23 mouse cellular contexts compared by ENCODE assay signal in genomic region chr9:57980570-57980969, GRCm38 (mm10). TPM values are rescaled to one million over a fixed set of nuclear protein-coding genes. Genes with fewer than 3 reads are reported as not detected.
A peak's percentile ranks its signal among the peaks of the same experiment; 100 is the strongest.
DNase-seq lines count a peak whose midpoint lies in the region; ATAC-seq and TF ChIP-seq lines count a peak whose summit lies in the region.
"Had no signal": no experiment of that assay in that cellular context is flagged by ENCODE, and none has a peak within 500 bp of the region (broad histone marks: within the 10 kb centered on the region; RNA-seq: fewer than 3 reads in every experiment).

No protein-coding gene starts in this region.

- no peak overlapping the region for H3K4me2 ChIP-seq in midbrain, embryonic 11.5 days
- H3K4me2 ChIP-seq: forebrain, embryonic 13.5 days; hindbrain, embryonic 14.5 days; limb, embryonic 13.5 days; liver, embryonic 11.5 days had no signal

- TF ChIP-seq CTCF in spleen, adult 2 months (IDR thresholded peaks at IDR 0.05; ENCODE audit: extremely low read depth, insufficient read depth, insufficient read length, insufficient replicate concordance), result no peak

- peaks cover 20% of the 10 kb centered on the region; the same call in 1 of the 2 replicates for H3K4me1 ChIP-seq in spleen, adult 2 months (ENCODE audit: control insufficient read depth, insufficient read depth, insufficient read length)
- no peaks in the 10 kb centered on the region for H3K4me1 ChIP-seq in midbrain, embryonic 11.5 days (ENCODE audit: control insufficient read depth, insufficient read depth, low read length)
- H3K4me1 ChIP-seq: forebrain, embryonic 13.5 days; limb, embryonic 13.5 days had no signal

- 26% methylated on average over 10 of the region's 10 CpGs for WGBS in spleen, adult 2 months
- WGBS in midbrain, embryonic 11.5 days, result 83% methylated on average over 10 of the region's 10 CpGs

- peak; percentile 92 for ATAC-seq in common myeloid progenitor, adult 5-6 weeks (replicated peaks; ENCODE audit: low read depth, poor library complexity, severe bottlenecking)
- ATAC-seq in monocyte, adult 5-6 weeks (replicated peaks; ENCODE audit: insufficient number of reproducible peaks, low FRiP score, low TSS enrichment, poor library complexity, severe bottlenecking), result peak; percentile 60; the same call in 1 of the 2 replicates
- ATAC-seq in midbrain, embryonic 11.5 days (ENCODE audit: low FRiP score), result no peak
- ATAC-seq: forebrain, embryonic 13.5 days had no signal

- no peak overlapping the region for H3K9ac ChIP-seq in midbrain, embryonic 11.5 days (ENCODE audit: low read length)
- H3K9ac ChIP-seq: forebrain, embryonic 13.5 days; hindbrain, embryonic 14.5 days; limb, embryonic 13.5 days had no signal

- no peaks in the 10 kb centered on the region for H3K36me3 ChIP-seq in spleen, adult 2 months (ENCODE audit: control insufficient read depth, insufficient read depth, low read length)
- no peaks in the 10 kb centered on the region for H3K36me3 ChIP-seq in midbrain, embryonic 11.5 days (ENCODE audit: control insufficient read depth, insufficient read depth, low read length)
- H3K36me3 ChIP-seq: heart, embryonic 10.5 days; limb, embryonic 13.5 days had no signal

- no peak for DNase-seq in spleen, adult 2 months (ENCODE audit: low read depth in 1 of 2, low spot score in 2 of 2)
- no peak for DNase-seq in spleen, postnatal 14 days (ENCODE audit: low spot score in 2 of 2)
- DNase-seq in thymus, postnatal 25 days, result peak; percentile 55
- no peak for DNase-seq in kidney, postnatal 25 days
- no peak for DNase-seq in heart, postnatal 36 days
- no peak for DNase-seq in midbrain, embryonic 11.5 days (ENCODE audit: low spot score, missing footprints)
- DNase-seq: adrenal gland, postnatal 36 days; cerebellum, adult 8-10 months; cerebellum, postnatal 25 days; gastrocnemius, postnatal 10 days; heart, postnatal 4 days; kidney, adult 11 months; kidney, postnatal 36 days; lung, postnatal 36 days; midbrain, embryonic 14.5 days had no signal

- intact Hi-C loops in heart, postnatal 36 days (cut with DNase I), result no loop called here

- H3K27ac ChIP-seq in spleen, adult 2 months (ENCODE audit: insufficient read depth, low read length), result 0 out of 2 replicates have a peak overlapping the region, but pooled peaks have one; percentile 2
- no peak overlapping the region for H3K27ac ChIP-seq in midbrain, embryonic 11.5 days (ENCODE audit: low read depth, low read length)
- H3K27ac ChIP-seq: forebrain, embryonic 13.5 days; heart, embryonic 10.5 days; hindbrain, embryonic 14.5 days; limb, embryonic 13.5 days had no signal

- H3K27me3 ChIP-seq in spleen, adult 2 months (ENCODE audit: control insufficient read depth, insufficient read depth, low read length), result no peaks in the 10 kb centered on the region
- no peaks in the 10 kb centered on the region for H3K27me3 ChIP-seq in midbrain, embryonic 11.5 days (ENCODE audit: control insufficient read depth, insufficient read depth, low read length)
- H3K27me3 ChIP-seq: forebrain, embryonic 13.5 days; limb, embryonic 13.5 days had no signal

- no peaks in the 10 kb centered on the region for H3K9me3 ChIP-seq in midbrain, embryonic 11.5 days (ENCODE audit: control insufficient read depth, low read length)
- H3K9me3 ChIP-seq: forebrain, embryonic 13.5 days; heart, embryonic 10.5 days; limb, embryonic 13.5 days had no signal

- H3K4me3 ChIP-seq in spleen, adult 2 months (ENCODE audit: extremely low read depth, insufficient read depth, insufficient read length), result no peak overlapping the region
- no peak overlapping the region for H3K4me3 ChIP-seq in midbrain, embryonic 11.5 days (ENCODE audit: low read depth, low read length)
- H3K4me3 ChIP-seq: forebrain, embryonic 13.5 days; heart, embryonic 10.5 days; limb, embryonic 13.5 days had no signal

- TF ChIP-seq POLR2A in spleen, adult 2 months (IDR thresholded peaks at IDR 0.05; ENCODE audit: low read depth, low read length), result no peak

RNA-seq across cellular contexts. Expression of gene Cyp11a1, which starts 25.6 kb away (rescaled TPM):
- 0.52 and 0.67 TPM in 2 replicates for polyA plus RNA-seq in spleen, adult 2 months (2012; rRNA removed)
- not detected in 2 replicates for total RNA-seq in common myeloid progenitor, adult 5-6 weeks (2017)
- 7.8 to 44.8 TPM (median 28.4 TPM) in 3 replicates for total RNA-seq in monocyte, adult 5-6 weeks (2017)
- under 1 TPM; 0.16 to 0.22 TPM for total RNA-seq in heart, postnatal 36 days (2021)
- polyA plus RNA-seq in midbrain, embryonic 11.5 days (2014; fragmentation: Nextera tagmentation; extraction: Ambion mirVana), result 0.12 TPM in 1 of 2 replicates, not detected in the other
- total RNA-seq: megakaryocyte-erythroid progenitor cell, adult 5-6 weeks had no signal
- polyA plus RNA-seq: liver, embryonic 11.5 days had no signal

RNA-seq across cellular contexts. Expression of gene Sema7a, which starts 40.7 kb away (rescaled TPM):
- polyA plus RNA-seq in spleen, adult 2 months (2012; rRNA removed), result 26.1 and 35.7 TPM in 2 replicates
- total RNA-seq in common myeloid progenitor, adult 5-6 weeks (2017), result 0.44 and 0.55 TPM in 2 replicates
- total RNA-seq in monocyte, adult 5-6 weeks (2017), result 0.49 to 16.6 TPM (median 13.2 TPM) in 3 replicates
- 10 to 100 TPM; 20.0 to 20.8 TPM for total RNA-seq in heart, postnatal 36 days (2021)
- polyA plus RNA-seq in midbrain, embryonic 11.5 days (2014; fragmentation: Nextera tagmentation; extraction: Ambion mirVana), result 0.78 and 1.0 TPM in 2 replicates
- total RNA-seq: megakaryocyte-erythroid progenitor cell, adult 5-6 weeks had no signal
